Mouse (Mus musculus): ENCODE measurements around the gene Zfp958. TPM values are rescaled to one million over a fixed set of nuclear protein-coding genes. Genes with fewer than 3 reads are reported as not detected.

Zfp958 gene
- 0.52 and 0.53 TPM in 2 replicates for polyA plus RNA-seq (2012; rRNA removed)

DNA sequence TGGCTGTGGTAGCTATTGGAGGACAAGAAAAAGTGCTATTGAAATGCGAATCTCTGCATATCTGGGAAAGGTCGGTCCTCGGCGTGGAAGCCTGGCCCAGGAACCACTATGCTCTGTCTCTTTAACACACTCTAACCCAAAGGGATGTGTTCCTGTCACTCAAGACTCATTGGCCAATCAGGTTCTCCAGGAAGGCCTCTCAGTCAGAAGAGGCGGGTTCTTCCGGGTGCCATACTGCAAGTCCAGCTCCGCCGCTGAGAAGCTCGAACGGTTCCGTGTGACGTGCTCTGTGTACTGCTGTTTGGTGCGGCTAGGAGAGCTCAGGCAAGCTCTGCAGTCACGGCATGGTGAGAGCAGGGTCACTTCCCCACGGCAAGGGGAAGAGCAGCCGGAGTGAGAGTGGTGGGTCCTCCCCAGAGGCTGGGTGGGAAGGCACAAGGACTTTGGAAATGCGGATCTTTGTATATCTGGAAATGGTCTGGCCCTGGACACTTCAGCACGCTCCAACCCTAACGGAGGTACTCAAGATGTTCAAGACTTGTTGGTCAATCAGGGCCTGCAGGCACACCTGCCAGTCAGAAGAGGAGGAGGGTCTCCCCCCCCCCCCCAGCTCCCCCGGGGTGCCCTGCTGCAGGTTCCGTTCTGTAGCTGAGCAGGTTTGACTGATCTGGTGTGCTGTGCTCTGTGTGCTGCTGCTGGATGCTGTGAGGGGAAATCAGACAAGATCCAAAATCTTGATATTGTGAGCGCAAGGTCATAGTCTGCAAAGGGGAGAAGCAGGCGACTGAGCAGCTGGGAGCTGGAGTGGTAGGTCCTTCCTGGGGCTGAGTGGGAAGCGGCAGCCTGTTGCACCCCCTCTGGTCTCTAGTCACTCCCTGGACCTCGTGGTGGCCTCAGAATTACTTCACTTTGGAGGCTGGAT is at the start of gene Zfp958:
Zfp958 (plus strand) TSS at position 236 of the 922 bp plus-strand sequence.

Other genes starting within 250 kb of the Zfp958 start
- gene Cers4, start 120.1 kb upstream of the Zfp958 start, polyA plus RNA-seq (2012; rRNA removed) = 30.0 and 44.5 TPM in 2 replicates
- 0.28 and 0.52 TPM in 2 replicates for gene Shcbp1, start 166.4 kb downstream of the Zfp958 start, polyA plus RNA-seq (2012; rRNA removed)

All from ovary, adult 2 months (tissue).